Mouse (Mus musculus): ENCODE results near the gene Dhx35.

DNA sequence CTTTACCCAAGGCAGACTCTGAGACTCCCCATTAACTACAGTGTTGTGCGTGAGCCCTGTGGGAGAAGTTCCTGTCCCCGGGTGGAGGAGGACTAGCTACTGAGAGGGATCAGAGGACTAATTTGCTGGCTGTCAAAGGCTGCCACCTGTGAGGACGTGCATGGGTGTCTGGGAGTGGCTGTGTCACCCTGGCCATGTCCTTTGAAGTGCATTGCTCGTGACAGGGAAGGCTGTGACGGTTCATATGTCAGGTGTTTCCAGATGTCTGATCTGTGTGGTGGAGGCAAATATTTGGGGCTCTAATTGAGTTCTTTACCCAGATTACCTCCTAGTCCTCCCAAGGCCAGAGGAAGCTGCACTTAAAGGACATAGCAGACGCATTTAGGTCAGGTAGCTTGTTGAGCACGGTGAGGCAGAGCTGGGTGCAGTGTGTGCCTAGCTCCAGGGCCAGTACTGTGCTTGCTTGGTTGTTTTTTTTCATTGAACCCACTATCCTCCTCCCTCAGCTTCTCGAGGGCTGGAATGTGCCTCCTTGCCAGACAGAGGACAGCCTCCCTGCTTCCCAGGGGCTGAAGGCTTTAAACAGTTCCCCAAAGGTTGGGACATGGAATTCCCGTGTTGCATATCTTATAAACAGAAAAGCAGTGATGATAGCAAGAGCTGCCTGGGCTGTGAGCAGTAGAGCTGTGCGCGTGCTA is 23.4 kb upstream of the Dhx35 start:
- TF ChIP-seq CTCF (IDR thresholded peaks at IDR 0.05; ENCODE audit: insufficient read depth, low read length) (no peak), POLR2A (IDR thresholded peaks at IDR 0.05; ENCODE audit: borderline replicate concordance, extremely low read depth, low read depth, low read length) (no peak)

All from lung, adult 2 months (tissue).